Mouse (Mus musculus) layer of hippocampus, postnatal 25 days (tissue): ENCODE results near the gene Kpna1. TPM values are rescaled to one million over a fixed set of nuclear protein-coding genes. Genes with fewer than 3 reads are reported as not detected.

Experiments used
- DNase-seq, 2 experiments: peaks; one replicate each; pipeline ENCODE4 v3.0.0; 2022; ENCODE audit warnings: mixed read lengths in 2 of 2, low spot score in 1 of 2; ENCODE audit errors: extremely low spot score in 1 of 2
- total RNA-seq, 2 experiments: library from RNA; stranded (reverse); gene quantifications; 2 replicates each; pipeline ENCODE4 v1.2.3; 2021

The Kpna1 gene
- total RNA-seq, 2 experiments from 2014 or later = 125 to 138 TPM

GRCm38 (mm10) chr16:36067694-36068093 lies 89.1 kb downstream of the Kpna1 start:
- no peak for DNase-seq

- no peak for DNase-seq
Observed at GRCm38 (mm10) chr16:36068356-36068755, 89.8 kb downstream of the Kpna1 start.

GRCm38 (mm10) chr16:36069819-36070575 lies 91.4 kb downstream of the Kpna1 start:
- DNase-seq = no peak

DNA sequence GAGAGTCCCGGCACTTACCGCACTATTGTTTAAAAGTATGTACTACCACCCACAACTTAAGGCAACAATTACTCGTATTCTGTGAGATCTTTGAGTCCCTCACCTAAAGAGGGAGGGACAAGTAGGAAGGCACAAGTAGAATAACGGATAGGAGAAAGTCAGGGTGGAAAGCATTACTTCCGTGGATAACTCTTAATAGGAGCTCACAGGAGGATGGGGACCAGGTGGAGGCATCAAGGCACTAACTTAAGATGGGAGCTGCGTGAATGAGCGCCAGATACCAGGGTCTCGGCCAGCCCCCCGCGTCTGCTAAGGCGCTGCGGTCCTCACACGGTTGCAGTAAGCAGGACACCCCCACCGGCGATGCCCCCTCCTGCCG lies 92.5 kb downstream of the Kpna1 start:
- DNase-seq = no peak

DNA sequence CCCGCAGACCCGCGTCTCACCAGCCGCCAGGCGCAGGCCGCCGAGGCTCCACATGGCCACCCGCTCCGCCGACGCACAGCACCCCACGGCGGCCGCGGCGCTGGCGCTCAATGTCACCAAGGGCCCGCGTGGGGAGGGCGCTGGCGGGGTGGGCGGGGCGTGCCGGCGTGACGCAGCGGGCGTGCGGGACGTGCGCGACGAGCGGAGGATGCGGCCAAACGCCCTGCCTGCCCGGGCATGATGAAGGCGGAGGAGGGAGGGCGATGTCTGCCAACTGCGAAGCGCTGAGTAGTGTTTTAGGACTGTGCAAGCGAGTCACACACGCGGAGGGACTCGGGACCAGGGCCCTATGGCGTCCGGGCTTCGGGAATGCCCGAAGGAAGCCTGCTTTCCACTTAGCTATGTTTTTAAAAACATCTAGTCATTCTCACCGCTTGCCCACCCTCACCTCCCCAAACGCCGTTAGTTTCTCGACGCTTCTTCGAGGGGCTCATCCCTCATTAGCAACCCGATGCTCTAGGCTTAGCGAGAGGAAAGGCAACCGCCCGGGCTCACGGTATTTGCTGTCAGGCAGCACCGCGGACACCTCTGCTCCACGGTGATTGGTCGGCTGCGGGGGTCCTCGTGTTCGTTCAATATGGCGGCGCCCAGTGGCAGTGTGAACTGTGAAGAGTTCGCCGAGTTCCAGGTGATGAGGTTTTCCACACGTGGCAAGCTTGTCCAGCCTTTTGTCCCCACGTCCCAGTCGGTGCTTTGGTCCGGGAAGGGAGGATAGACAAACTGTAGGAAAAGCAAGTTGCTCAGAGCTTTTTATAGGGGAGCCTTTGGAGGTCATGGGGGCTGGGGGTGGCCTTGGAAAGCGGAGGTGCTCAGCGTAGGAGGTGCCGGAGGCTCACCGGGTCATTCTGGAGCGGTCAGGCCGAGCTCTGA lies 93.2 kb downstream of the Kpna1 start, which contains the start of the genes Fam162a and Ccdc58:
Fam162a (minus strand) TSS at position 145 of the 930 bp plus-strand sequence.
Ccdc58 (plus strand) TSS at position 236 of the 930 bp plus-strand sequence.
- DNase-seq = peak; percentile 88 to 93

GRCm38 (mm10) chr16:36072410-36073011 lies 94.0 kb downstream of the Kpna1 start:
- DNase-seq = no peak

DNA sequence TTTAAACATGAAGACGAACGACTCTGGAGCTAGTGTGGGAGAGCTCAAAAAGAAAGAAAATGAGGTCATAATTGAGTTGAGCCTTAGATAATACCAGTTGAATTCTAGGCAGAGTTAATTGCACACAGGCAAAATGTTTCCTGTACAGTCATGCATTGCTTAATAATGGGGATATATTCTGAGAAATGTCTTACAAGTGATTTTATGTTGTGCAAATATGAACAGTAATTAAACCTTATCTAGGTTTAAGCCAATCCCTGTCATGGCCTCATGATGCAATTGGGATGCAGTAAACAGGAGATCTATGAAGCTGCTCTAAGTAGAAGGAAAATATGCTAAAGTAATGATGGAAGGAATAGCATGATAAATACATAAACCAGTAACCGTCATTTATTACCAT lies 96.2 kb downstream of the Kpna1 start:
- DNase-seq = no peak

- no peak for DNase-seq
Observed at GRCm38 (mm10) chr16:36079916-36080315, 101.4 kb downstream of the Kpna1 start.

Other genes starting within 250 kb of the Kpna1 start
- 10 to 100 TPM; 70.6 to 81.7 TPM for gene Dirc2, start 209.4 kb upstream of the Kpna1 start, total RNA-seq
- 1 to 10 TPM; 4.6 to 5.7 TPM for gene Hspbap1, start 208.4 kb upstream of the Kpna1 start, total RNA-seq
- 1 to 10 TPM; 1.1 to 1.5 TPM for gene Parp14, start 107.2 kb upstream of the Kpna1 start, total RNA-seq
- 1 to 10 TPM; 2.6 to 3.5 TPM for gene Parp9, start 40.3 kb upstream of the Kpna1 start, total RNA-seq
- 1 to 10 TPM; 4.2 to 4.5 TPM for gene Dtx3l, start 39.6 kb upstream of the Kpna1 start, total RNA-seq
- gene Wdr5b, start 62.4 kb downstream of the Kpna1 start, total RNA-seq = 1 to 10 TPM; 5.0 to 5.2 TPM
- 10 to 100 TPM; 83.0 to 93.8 TPM for gene Fam162a, start 92.8 kb downstream of the Kpna1 start, total RNA-seq
- 10 to 100 TPM; 22.6 to 25.0 TPM for gene Ccdc58, start 92.9 kb downstream of the Kpna1 start, total RNA-seq
- not detected for gene Csta1, start 152.5 kb downstream of the Kpna1 start, total RNA-seq
- gene Stfa2l1, start 178.1 kb downstream of the Kpna1 start, total RNA-seq = not detected
- not detected for gene Gm5483, start 205.5 kb downstream of the Kpna1 start, total RNA-seq
- not detected for gene Gm5416, start 231.7 kb downstream of the Kpna1 start, total RNA-seq
- gene 2010005H15Rik, start 242.7 kb downstream of the Kpna1 start, total RNA-seq = not detected